Mouse (Mus musculus) retina, postnatal 1 day (tissue): ENCODE data around the gene Ktn1.

Experiments
- DNase-seq: peaks from one replicate; pipeline ENCODE4 v3.0.0-alpha.2; 2012

The Ktn1 gene

DNA sequence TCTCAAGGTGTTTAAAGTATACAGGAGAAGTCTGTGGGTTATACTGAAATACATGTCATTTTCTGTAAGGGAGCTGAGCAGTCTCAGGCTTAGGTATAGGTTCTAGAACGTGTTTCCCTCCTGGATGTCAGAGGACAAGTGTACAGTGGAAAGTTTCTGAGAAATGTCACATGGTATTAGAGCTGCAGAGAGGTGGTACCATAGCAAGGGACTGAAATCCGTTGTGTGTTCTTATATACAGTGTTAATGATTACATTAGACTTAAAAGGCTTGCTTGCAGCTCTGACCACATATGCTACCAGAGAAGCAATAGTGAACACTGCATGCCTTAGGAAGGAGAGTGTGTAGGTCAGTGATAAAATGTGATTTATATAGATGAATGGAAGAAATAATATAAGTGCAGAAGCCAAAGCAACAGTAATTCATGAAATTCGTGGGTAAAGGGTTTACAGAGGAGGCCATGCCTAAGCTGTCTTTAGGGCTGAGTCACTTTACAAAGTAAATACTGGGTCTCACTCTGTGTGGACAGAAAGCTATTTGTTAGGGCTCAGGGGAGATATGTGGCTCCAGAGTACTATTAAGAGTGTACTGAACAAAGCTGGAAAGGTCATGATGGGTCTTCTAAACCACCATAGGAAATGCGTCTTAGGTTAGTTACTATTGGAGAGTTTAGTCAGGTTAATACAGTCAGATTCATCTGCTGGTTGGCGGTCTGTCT is 17.0 kb downstream of the Ktn1 start:
- no peak for DNase-seq

GRCm38 (mm10) chr14:47668096-47668495 is 19.8 kb downstream of the Ktn1 start:
- DNase-seq, result no peak

DNA sequence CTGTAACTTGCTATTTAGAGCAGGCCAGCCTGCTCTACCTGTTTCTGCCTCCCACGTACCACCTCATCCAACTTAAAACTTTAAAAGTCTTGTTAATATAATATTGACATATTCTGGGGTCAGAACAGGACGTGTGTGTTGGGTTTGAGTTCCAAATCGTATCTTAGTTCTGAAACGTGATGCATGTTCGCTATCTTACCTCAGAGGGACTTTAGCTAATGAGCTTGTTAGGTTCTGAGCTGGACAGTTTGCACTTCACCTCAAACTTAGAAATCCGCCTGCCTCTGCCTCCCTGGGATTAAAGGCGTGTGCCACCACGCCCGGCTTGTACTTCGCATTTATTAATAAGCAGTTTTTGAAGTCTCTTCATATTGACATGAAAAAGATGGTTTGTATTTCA is 34.6 kb downstream of the Ktn1 start:
- DNase-seq, result no peak

GRCm38 (mm10) chr14:47684579-47684978 is 36.3 kb downstream of the Ktn1 start:
- DNase-seq, result no peak

GRCm38 (mm10) chr14:47699126-47699525 is 50.9 kb downstream of the Ktn1 start:
- no peak for DNase-seq

GRCm38 (mm10) chr14:47709546-47709945 is 61.3 kb downstream of the Ktn1 start:
- no peak for DNase-seq

- no peak for DNase-seq
These were observed 67.5 kb downstream of the Ktn1 start for GRCm38 (mm10) chr14:47715771-47716170.

GRCm38 (mm10) chr14:47717916-47718606 is 69.8 kb downstream of the Ktn1 start:
- peak; percentile 46 for DNase-seq

- no peak for DNase-seq
These were observed 71.8 kb downstream of the Ktn1 start for GRCm38 (mm10) chr14:47720023-47720422.

DNA sequence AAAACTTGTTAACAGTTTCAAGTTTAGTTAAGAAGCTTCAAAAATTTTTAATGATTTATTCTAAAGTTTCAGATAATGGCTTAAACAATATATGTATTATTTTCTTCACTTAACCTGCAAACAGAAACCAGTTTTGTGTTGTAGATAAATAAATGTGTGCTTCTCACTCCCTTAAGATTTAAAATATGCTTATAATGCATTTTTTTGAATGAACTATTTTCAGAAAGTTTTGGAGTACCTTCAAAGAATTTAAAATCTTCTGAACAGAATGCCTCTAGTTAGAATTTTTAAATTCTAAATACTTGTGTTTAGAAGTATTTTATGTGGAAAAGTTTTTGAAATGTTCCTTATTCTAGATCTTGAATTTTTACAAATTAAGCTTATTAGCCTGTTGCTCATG is 74.8 kb downstream of the Ktn1 start:
- DNase-seq, result no peak

DNA sequence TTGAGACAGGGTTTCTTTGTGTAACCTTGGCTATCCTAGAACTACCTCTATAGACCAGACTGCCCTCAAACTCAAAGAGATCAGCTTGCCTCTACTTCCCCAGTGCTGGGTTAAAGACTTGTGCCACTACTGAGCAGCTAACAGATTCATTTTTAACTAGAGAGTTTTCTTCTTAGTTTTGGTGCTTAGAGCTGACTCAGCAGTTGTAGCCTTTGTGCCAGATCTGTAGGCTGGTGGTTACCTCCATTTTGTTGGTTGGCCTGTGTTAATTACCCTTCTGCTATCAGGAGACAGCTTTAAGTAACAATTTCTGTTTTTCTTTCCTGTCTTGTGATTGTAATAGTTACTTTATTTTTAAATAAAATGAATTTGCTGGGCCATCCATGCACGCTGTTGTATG is 80.3 kb downstream of the Ktn1 start:
- no peak for DNase-seq

- DNase-seq, result no peak
These were observed 87.1 kb downstream of the Ktn1 start for GRCm38 (mm10) chr14:47735354-47735753.

- no peak for DNase-seq
These were observed 88.2 kb downstream of the Ktn1 start for GRCm38 (mm10) chr14:47736471-47736870.

DNA sequence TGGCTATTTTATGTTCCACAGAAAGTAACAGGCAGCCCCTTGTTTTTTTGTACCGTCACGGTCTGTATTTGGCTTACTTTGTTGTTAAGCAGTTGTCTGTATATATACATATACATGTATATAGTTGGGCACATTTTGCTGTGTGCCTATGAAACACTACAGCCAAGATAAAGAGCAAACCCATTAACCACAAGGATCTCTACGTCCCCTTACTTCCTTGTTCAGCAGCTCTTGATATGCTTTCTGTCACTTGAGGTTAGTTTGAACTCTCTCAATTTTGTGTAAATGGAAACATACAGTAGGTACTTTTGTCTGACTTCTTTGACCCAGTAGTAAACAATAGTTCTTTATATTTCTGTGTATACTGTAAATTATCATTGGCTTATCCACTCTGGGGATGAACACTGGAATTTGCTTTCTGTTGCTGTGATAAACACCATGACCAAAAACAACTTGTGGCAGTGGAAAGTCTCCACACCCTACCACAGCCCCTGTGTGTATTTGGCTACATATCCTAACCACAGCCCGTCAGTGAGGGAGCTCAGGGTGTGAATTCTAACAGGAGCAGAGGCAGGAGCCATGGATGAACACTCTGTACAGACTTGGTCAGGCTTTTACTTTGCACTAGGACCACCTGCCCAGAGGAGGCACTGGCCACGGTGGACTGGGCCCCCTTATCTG is 92.2 kb downstream of the Ktn1 start:
- no peak for DNase-seq

- DNase-seq, result no peak
These were observed 92.8 kb downstream of the Ktn1 start for GRCm38 (mm10) chr14:47741046-47741445.

DNA sequence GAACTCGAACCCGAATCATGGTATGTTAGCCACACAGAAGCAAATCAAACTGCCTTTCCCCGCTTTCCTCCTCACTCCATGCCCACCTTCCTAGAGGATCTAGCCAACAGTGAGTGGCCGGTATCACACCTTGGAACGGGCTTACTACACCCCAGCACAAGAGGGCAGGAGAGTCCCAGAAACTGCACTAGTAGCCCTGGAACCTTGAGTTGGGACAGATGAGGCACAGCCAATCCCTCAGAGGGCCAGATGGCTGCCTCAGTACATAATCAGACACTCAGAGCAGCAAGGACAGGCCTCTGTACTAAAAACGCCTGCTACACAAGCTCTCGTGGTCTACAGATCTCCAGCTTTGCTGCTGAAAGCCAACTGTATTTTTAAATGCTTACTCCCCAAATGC is 94.4 kb downstream of the Ktn1 start:
- DNase-seq, result no peak

GRCm38 (mm10) chr14:47745086-47745485 is 96.8 kb downstream of the Ktn1 start:
- no peak for DNase-seq

DNA sequence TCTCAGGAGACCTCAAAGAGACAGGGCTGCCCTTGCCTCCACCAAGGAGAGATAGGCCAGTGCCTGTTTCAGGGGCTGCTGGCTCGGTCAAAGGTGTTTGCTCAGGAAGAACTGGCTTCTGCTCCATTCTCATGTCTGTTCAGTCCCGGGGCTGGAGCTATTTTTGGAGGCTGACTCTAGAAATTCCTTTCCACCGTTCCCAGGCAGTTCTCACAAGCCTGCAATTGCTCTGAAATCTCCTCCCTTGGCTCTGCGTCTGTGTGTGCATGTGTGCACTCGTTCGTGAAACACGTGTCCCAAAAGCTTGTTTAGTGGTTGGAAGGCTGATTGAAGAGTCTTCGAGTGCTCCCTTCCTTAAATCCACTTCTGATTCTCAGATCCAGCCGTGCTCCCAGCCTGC is 99.3 kb downstream of the Ktn1 start:
- DNase-seq, result no peak

DNA sequence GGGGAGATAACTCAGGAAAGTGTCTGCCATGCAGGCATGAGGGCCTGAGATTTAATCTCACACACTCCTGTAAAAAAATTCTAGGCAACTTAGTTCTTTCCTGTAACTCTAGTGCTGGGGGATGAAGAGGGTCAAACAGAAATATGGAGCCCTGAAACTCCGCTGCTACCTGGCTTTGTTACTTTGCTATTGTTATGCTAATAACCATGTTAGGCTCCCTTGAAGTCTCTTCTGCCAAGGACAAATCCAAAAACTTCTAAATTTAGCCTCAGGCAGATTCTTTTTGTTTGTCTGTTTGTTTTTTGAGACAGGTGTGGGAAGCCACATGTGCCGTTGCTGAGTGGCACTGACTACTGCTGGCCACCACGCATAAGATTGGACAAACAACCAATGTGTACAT is 100.5 kb downstream of the Ktn1 start:
- DNase-seq, result no peak

DNA sequence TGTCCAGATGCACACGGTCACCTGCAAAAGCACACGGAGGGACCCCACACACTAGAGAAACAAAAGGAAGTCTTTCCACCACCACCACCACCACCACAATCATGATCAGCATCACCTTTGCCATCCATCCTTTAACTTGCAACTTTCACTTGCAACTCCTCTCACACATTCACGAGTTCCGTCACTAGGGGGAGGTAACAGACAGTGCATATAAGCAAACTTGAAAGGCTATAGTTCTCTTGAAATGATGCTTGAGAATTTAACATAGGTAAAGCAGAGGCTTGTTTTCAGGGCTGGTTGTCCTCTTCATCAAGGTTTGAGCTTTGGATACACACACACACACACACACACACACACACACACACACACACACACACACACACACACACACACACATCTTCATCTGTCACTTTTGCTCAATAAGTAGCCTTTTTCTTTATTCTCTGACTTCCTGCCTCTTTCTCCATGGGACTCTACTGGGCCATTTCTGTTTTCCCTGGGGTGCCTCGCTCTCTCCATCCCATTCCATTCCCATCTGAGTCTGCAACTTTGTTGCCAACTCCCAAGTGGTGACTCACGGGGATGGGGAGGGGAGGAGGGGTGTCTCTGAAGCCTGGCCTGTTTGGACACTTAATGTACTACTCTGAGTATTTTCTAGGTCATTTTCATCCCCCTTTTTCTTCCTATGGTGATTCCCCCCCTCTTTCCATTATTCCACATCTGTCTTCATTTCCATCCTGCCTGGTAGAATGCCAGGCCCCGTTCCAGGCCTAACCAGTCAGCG is 103.4 kb downstream of the Ktn1 start:
- DNase-seq, result peak; percentile 77

- no peak for DNase-seq
These were observed 105.3 kb downstream of the Ktn1 start for GRCm38 (mm10) chr14:47753561-47753960.

DNA sequence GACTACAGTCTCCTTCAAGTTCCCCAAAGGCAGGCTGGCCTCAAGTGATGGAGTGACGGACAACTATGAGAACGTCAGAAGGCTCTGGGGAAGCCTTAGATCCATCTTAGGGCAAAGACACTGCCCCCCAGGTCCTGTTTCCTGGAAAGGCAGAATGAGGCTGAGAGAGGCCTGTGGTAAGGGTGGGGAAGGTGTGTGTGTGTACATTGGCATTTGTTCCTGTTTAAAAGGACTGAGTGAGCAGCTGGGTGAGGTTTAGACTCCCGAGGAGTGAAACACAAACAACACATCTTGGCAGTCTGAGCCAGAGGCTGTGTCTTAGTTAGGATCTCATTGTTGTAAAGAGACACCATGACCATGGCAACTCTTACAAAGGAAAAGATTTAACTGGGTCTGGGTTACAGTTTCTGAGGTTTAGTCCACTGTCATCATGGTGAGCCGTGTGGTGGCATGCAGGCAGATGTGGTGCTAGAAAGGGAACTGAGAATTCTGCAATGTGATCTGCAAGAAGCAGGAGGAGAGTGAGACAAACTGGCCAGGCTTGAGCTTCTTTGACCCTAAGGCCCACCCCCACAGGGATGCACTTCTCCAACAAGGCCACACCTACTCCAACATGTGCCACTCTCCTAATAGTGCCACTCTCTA is 106.1 kb downstream of the Ktn1 start:
- DNase-seq, result no peak
